29 mouse cellular contexts compared by ENCODE assay signal in the genomic region with DNA sequence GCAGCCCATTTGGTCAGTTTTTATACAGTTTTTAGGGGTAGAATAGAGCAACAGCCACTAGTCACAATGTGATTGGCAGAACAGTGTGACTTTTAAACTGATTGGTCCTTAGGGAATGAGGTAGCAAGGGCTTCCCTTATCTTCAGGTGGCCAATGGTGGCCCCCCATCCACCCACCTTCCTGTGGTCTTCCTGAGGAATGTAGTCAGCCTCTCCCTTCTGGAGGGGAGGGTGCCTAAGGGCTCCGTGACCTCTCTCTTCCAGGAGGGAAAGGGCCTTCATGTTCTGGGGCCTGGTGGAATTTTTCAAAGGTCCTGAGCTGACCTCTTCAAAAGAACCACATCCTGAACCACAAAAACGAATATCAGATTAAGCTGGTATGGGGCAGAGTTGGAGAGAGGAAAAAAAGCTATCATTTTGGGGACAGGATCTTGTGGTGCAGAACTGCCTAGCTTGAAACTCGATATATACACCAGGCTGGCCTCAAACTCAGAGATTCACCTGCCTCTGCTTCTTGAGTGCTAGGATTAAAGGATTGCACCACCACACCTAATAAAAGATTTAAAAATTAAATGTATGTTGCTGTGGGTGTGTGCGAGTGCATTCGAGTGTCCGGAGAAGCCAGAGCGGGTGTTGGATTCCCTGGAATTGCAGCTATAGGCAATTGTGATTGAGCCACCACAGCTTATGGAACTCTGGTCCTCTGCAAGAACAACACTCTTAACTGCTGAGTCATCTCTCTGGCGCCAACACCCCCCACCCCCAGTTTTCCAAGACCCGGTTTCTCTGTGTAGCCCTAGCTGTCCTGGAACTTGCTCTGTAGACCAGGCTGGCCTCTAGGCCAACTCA. TPM values are rescaled to one million over a fixed set of nuclear protein-coding genes. Genes with fewer than 3 reads are reported as not detected.
DNase-seq lines count a peak whose midpoint lies in the region; ATAC-seq and TF ChIP-seq lines count a peak whose summit lies in the region.
"Had no signal": no experiment of that assay in that cellular context is flagged by ENCODE, and none has a peak within 500 bp of the region (broad histone marks: within the 10 kb centered on the region; RNA-seq: fewer than 3 reads in every experiment).

No protein-coding gene starts in this region.

- no peaks in the 10 kb centered on the region for H3K9me3 ChIP-seq in lung, postnatal 0 days (ENCODE audit: low read length)
- H3K9me3 ChIP-seq: forebrain, embryonic 13.5 days; hindbrain, embryonic 10.5 days; hindbrain, embryonic 15.5 days; midbrain, embryonic 13.5 days; stomach, embryonic 15.5 days had no signal

- no peak for TF ChIP-seq EP300 in lung, postnatal 0 days (IDR thresholded peaks at IDR 0.05)

- H3K4me1 ChIP-seq in lung, postnatal 0 days (ENCODE audit: insufficient read depth, low read depth, low read length), result no peaks in the 10 kb centered on the region
- H3K4me1 ChIP-seq: forebrain, embryonic 13.5 days; hindbrain, embryonic 15.5 days; midbrain, embryonic 13.5 days had no signal

- DNase-seq in lung, postnatal 0 days (ENCODE audit: low spot score), result no peak
- DNase-seq in lung, postnatal 14 days, result no peak
- peak; percentile 56 for DNase-seq in ES-CJ7 (ENCODE audit: low read depth, low spot score)
- peak; percentile 42 for DNase-seq in ZHBTc4 (ENCODE audit: low read depth, low spot score)
- no peak for DNase-seq in layer of hippocampus, adult 9-11 months
- no peak for DNase-seq in adrenal gland, postnatal 10 days
- DNase-seq in adrenal gland, postnatal 4 days (ENCODE audit: low spot score in 2 of 2), result no peak
- DNase-seq: adrenal gland, postnatal 14 days; B cell, adult 2 months; cerebellum, adult 11-12 months; cerebellum, adult 9-11 months; gastrocnemius, postnatal 14 days; heart, postnatal 14 days; kidney, adult 18-20 months; kidney, postnatal 4 days; layer of hippocampus, postnatal 36 days; liver; lung, embryonic 14.5 days; lung, postnatal 4 days; right cerebral cortex, postnatal 25 days; thymus, postnatal 25 days had no signal

- no peak for TF ChIP-seq CTCF in lung, postnatal 0 days (IDR thresholded peaks at IDR 0.05)

- WGBS in lung, postnatal 0 days, result 56% methylated on average over 9 of the region's 9 CpGs

- H3K4me2 ChIP-seq in lung, postnatal 0 days (replicated peaks; ENCODE audit: low read depth, low read length), result no peak overlapping the region
- H3K4me2 ChIP-seq: forebrain, embryonic 13.5 days; hindbrain, embryonic 15.5 days; lung, embryonic 14.5 days; midbrain, embryonic 13.5 days; stomach, embryonic 15.5 days had no signal

- ATAC-seq in lung, postnatal 0 days, result 0 out of 2 replicates have a peak, but pooled peaks have one; percentile 1
- ATAC-seq: forebrain, embryonic 13.5 days; inflammation-experienced regulatory T-cells, adult 6 months; midbrain, embryonic 13.5 days had no signal

- H3K27me3 ChIP-seq in lung, postnatal 0 days (replicated peaks; ENCODE audit: insufficient read depth, low read length), result no peaks in the 10 kb centered on the region
- H3K27me3 ChIP-seq: forebrain, embryonic 13.5 days; hindbrain, embryonic 15.5 days; midbrain, embryonic 13.5 days; stomach, embryonic 15.5 days had no signal

- no peak overlapping the region for H3K9ac ChIP-seq in lung, postnatal 0 days (replicated peaks; ENCODE audit: low read depth)
- H3K9ac ChIP-seq: forebrain, embryonic 13.5 days; hindbrain, embryonic 15.5 days; liver, embryonic 14.5 days; lung, embryonic 14.5 days; midbrain, embryonic 13.5 days; stomach, embryonic 15.5 days had no signal

- no peaks in the 10 kb centered on the region for H3K36me3 ChIP-seq in lung, postnatal 0 days (ENCODE audit: insufficient read depth, low read length)
- H3K36me3 ChIP-seq: stomach, embryonic 15.5 days had no signal

- no peak overlapping the region for H3K4me3 ChIP-seq in lung, postnatal 0 days (ENCODE audit: low read depth, low read length)
- H3K4me3 ChIP-seq: forebrain, embryonic 13.5 days; hindbrain, embryonic 10.5 days; hindbrain, embryonic 15.5 days; midbrain, embryonic 13.5 days; stomach, embryonic 15.5 days had no signal

- H3K27ac ChIP-seq in lung, postnatal 0 days (ENCODE audit: low read length), result no peak overlapping the region
- H3K27ac ChIP-seq: forebrain, embryonic 13.5 days; hindbrain, embryonic 10.5 days; hindbrain, embryonic 15.5 days; kidney, postnatal 0 days; liver, embryonic 14.5 days; midbrain, embryonic 13.5 days; stomach, embryonic 15.5 days had no signal

RNA-seq across cellular contexts. Expression of a gene that starts 16.3 kb away (rescaled TPM):
- 24.7 and 25.8 TPM in 2 replicates for polyA plus RNA-seq in lung, postnatal 0 days (2015; fragmentation: Nextera tagmentation; extraction: Ambion mirVana)
- 10 to 100 TPM; 35.2 to 39.1 TPM for total RNA-seq in adrenal gland, postnatal 10 days (2021)
- total RNA-seq in adrenal gland, postnatal 4 days (2021), result 10 to 100 TPM; 54.4 to 55.1 TPM

RNA-seq across cellular contexts. Expression of a gene that starts 21.1 kb away (rescaled TPM):
- 130 and 135 TPM in 2 replicates for polyA plus RNA-seq in lung, postnatal 0 days (2015; fragmentation: Nextera tagmentation; extraction: Ambion mirVana)
- total RNA-seq in adrenal gland, postnatal 10 days (2021), result 100 to 1,000 TPM; 175 to 226 TPM
- 100 to 1,000 TPM; 168 to 190 TPM for total RNA-seq in adrenal gland, postnatal 4 days (2021)

Comparison
In these comparisons a context has a peak if more than half of its experiments do, and no peak if none do; other contexts are left out.
1. DNase-seq: peak in ES-CJ7 (single experiment) and ZHBTc4 (single experiment); none in lung, postnatal 0 days (single experiment), lung, postnatal 14 days (single experiment), layer of hippocampus, adult 9-11 months (single experiment), adrenal gland, postnatal 10 days (single experiment) and adrenal gland, postnatal 4 days (0 of 2).